Mouse (Mus musculus): ENCODE results near the gene Usp6nl.

DNA sequence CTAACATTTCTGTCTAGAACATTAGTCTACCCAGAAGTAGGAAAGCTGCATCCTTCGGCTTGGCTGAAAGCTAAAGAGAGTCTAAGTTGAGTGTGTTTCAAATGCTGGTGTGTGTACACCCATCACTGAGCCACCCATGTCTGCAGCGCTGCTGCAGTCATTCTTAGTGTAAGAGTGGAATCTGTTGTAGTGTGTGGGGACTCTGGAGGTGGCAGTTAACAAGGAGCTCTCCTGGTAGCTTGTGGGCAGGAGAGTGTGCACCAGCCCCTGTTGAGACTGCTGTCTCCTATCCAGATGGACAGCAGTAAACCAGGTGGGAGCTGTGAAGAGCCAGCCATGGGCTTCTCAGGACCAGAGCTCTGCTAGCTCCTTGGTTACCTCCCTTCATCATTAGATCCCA, 18.0 kb downstream of the Usp6nl start:
- no peak for TF ChIP-seq GATA1 (IDR thresholded peaks at IDR 0.05; ENCODE audit: low read length)
- TF ChIP-seq TAL1 (IDR thresholded peaks at IDR 0.05; ENCODE audit: low read length) = no peak

Measured in erythroblast, embryonic 14.5 days (primary cell).